Mouse (Mus musculus): ENCODE measurements around the gene Tes3-ps.

The Tes3-ps gene

GRCm38 (mm10) chr13:49505776-49506175 is 12.7 kb downstream of the Tes3-ps start:
- no peak for DNase-seq

GRCm38 (mm10) chr13:49507176-49507575 is 14.1 kb downstream of the Tes3-ps start:
- DNase-seq: no peak

GRCm38 (mm10) chr13:49518761-49519160 is 25.6 kb downstream of the Tes3-ps start:
- DNase-seq: no peak

GRCm38 (mm10) chr13:49526235-49526634 is 33.1 kb downstream of the Tes3-ps start:
- no peak for DNase-seq

GRCm38 (mm10) chr13:49530636-49531035 is 37.5 kb downstream of the Tes3-ps start:
- DNase-seq: no peak

- no peak for DNase-seq
These were observed 43.8 kb downstream of the Tes3-ps start for GRCm38 (mm10) chr13:49536946-49537345.

GRCm38 (mm10) chr13:49538693-49539092 is 45.6 kb downstream of the Tes3-ps start:
- DNase-seq: no peak

- DNase-seq: no peak
These were observed 51.2 kb downstream of the Tes3-ps start, which contains the start of gene Aspn for GRCm38 (mm10) chr13:49544279-49544678. Gene Aspn (plus strand): TSS chr13:49544443.

GRCm38 (mm10) chr13:49545646-49546045 is 52.5 kb downstream of the Tes3-ps start:
- DNase-seq: no peak

Data from cerebellum, postnatal 36 days (tissue).